12 mouse cellular contexts compared by ENCODE assay signal in the genomic region with DNA sequence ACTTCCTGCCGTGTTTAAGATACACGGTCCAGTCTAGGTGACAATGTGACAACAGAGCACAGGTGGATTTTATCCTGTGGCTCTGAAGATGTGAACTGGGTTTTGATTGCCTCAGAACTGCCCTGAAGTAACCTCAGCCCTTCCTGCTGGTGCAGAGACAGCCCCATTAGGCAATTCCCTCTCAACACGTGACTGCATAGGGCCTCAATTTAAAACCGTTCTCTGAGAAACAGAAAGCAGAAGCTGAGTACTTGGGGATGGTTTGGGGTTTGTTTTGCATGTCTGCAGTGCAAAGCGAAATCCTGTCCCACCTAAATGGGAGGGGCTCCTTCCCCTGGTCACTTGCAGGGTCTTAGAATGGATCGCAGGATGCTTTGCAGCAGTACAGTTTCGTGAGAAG. TPM values are rescaled to one million over a fixed set of nuclear protein-coding genes. Genes with fewer than 3 reads are reported as not detected.
DNase-seq lines count a peak whose midpoint lies in the region; ATAC-seq and TF ChIP-seq lines count a peak whose summit lies in the region.
"Had no signal": no experiment of that assay in that cellular context is flagged by ENCODE, and none has a peak within 500 bp of the region (broad histone marks: within the 10 kb centered on the region; RNA-seq: fewer than 3 reads in every experiment).

No protein-coding gene starts in this region.

- no peak overlapping the region for H3K4me3 ChIP-seq in liver, adult 2 months (ENCODE audit: insufficient read depth, low read depth, low read length)
- 0 out of 2 replicates have a peak overlapping the region, but pooled peaks have one; percentile 9 for H3K4me3 ChIP-seq in liver, postnatal 0 days (ENCODE audit: low read depth, low read length)
- no peak overlapping the region for H3K4me3 ChIP-seq in hindbrain, embryonic 11.5 days (ENCODE audit: low read depth, low read length)
- H3K4me3 ChIP-seq: heart, embryonic 13.5 days; limb, embryonic 13.5 days had no signal

- H3K4me1 ChIP-seq in liver, adult 2 months (ENCODE audit: control insufficient read depth, insufficient read depth, low read length): peaks cover 21% of the 10 kb centered on the region
- peaks cover 55% of the 10 kb centered on the region for H3K4me1 ChIP-seq in liver, postnatal 0 days (ENCODE audit: insufficient read depth)
- H3K4me1 ChIP-seq in hindbrain, embryonic 11.5 days (replicated peaks; ENCODE audit: control insufficient read depth, insufficient read depth, low read length): no peaks in the 10 kb centered on the region

- TF ChIP-seq CTCF in liver, adult 2 months (IDR thresholded peaks at IDR 0.05; ENCODE audit: low read depth, low read length): no peak
- TF ChIP-seq CTCF in liver, postnatal 0 days (IDR thresholded peaks at IDR 0.05; ENCODE audit: low read depth): no peak

- H3K4me2 ChIP-seq in liver, postnatal 0 days (ENCODE audit: low read depth, low read length): peak overlapping the region; percentile 51
- H3K4me2 ChIP-seq in hindbrain, embryonic 11.5 days (replicated peaks; ENCODE audit: low read depth, low read length): no peak overlapping the region
- H3K4me2 ChIP-seq: heart, embryonic 13.5 days; limb, embryonic 13.5 days had no signal

- no peaks in the 10 kb centered on the region for H3K36me3 ChIP-seq in liver, adult 2 months (ENCODE audit: control insufficient read depth, insufficient read depth, low read length)
- no peaks in the 10 kb centered on the region for H3K36me3 ChIP-seq in liver, postnatal 0 days (replicated peaks; ENCODE audit: insufficient read depth, low read length)
- H3K36me3 ChIP-seq in hindbrain, embryonic 11.5 days (ENCODE audit: control insufficient read depth, insufficient read depth, low read length): no peaks in the 10 kb centered on the region
- H3K36me3 ChIP-seq: heart, embryonic 13.5 days; limb, embryonic 13.5 days had no signal

- DNase-seq in liver, adult 2 months (ENCODE audit: extremely low read depth, low read depth, low spot score): peak; percentile 90
- no peak for DNase-seq in liver
- peak; percentile 77 for DNase-seq in T-cell, adult 2 months (ENCODE audit: low spot score)
- peak; percentile 69 for DNase-seq in liver, postnatal 0 days
- DNase-seq in spleen, adult 18-20 months: peak; percentile 30 to 36
- DNase-seq in hindbrain, embryonic 11.5 days (ENCODE audit: low spot score): no peak
- DNase-seq in urinary bladder, postnatal 4 days (ENCODE audit: low spot score in 2 of 2): no peak
- no peak for DNase-seq in gastrocnemius, postnatal 4 days (ENCODE audit: low spot score in 2 of 2)
- DNase-seq: cerebellum, postnatal 25 days; kidney, adult 8-10 months had no signal

- no peaks in the 10 kb centered on the region for H3K27me3 ChIP-seq in liver, adult 2 months (ENCODE audit: control insufficient read depth, insufficient read depth, low read length)
- H3K27me3 ChIP-seq in liver, postnatal 0 days (ENCODE audit: insufficient read depth, low read length): no peaks in the 10 kb centered on the region
- H3K27me3 ChIP-seq in hindbrain, embryonic 11.5 days (ENCODE audit: control insufficient read depth, insufficient read depth, low read length): no peaks in the 10 kb centered on the region
- H3K27me3 ChIP-seq: heart, embryonic 13.5 days; limb, embryonic 13.5 days had no signal

- no peaks in the 10 kb centered on the region for H3K79me2 ChIP-seq in liver, adult 2 months (ENCODE audit: control insufficient read depth, insufficient read depth, low read length)

- peak; percentile 48; the same call in 1 of the 2 replicates for TF ChIP-seq EP300 in liver, postnatal 0 days (IDR thresholded peaks at IDR 0.05; ENCODE audit: low read depth)

- ATAC-seq in liver, postnatal 0 days: peak; percentile 80
- ATAC-seq in hindbrain, embryonic 11.5 days (ENCODE audit: low FRiP score): no peak

- no peak overlapping the region for H3K9ac ChIP-seq in liver, adult 2 months (ENCODE audit: low read depth, low read length)
- H3K9ac ChIP-seq in liver, postnatal 0 days (replicated peaks): peak overlapping the region; percentile 30; the same call in 1 of the 2 replicates
- H3K9ac ChIP-seq in hindbrain, embryonic 11.5 days (ENCODE audit: low read depth, low read length): no peak overlapping the region
- H3K9ac ChIP-seq: heart, embryonic 13.5 days; limb, embryonic 13.5 days had no signal

- no peaks in the 10 kb centered on the region for H3K9me3 ChIP-seq in liver, postnatal 0 days (ENCODE audit: low read length)
- no peaks in the 10 kb centered on the region for H3K9me3 ChIP-seq in hindbrain, embryonic 11.5 days (ENCODE audit: control insufficient read depth, low read length)
- H3K9me3 ChIP-seq: heart, embryonic 13.5 days; limb, embryonic 13.5 days had no signal

- no peak for TF ChIP-seq POLR2A in liver, adult 2 months (IDR thresholded peaks at IDR 0.05; ENCODE audit: extremely low read depth, insufficient read depth, low read length)

- H3K27ac ChIP-seq in liver, adult 2 months (replicated peaks; ENCODE audit: insufficient read depth, low read depth, low read length): no peak overlapping the region
- peak overlapping the region; percentile 76 for H3K27ac ChIP-seq in liver, postnatal 0 days (ENCODE audit: low read depth)
- H3K27ac ChIP-seq in hindbrain, embryonic 11.5 days (ENCODE audit: low read depth, low read length): no peak overlapping the region
- H3K27ac ChIP-seq: heart, embryonic 13.5 days; limb, embryonic 13.5 days had no signal

- 26% methylated on average over 7 of the region's 7 CpGs for WGBS in liver, adult 2 months
- WGBS in liver, postnatal 0 days (ENCODE audit: insufficient replicate concordance): 18% methylated on average over 7 of the region's 7 CpGs
- WGBS in hindbrain, embryonic 11.5 days: 72% methylated on average over 7 of the region's 7 CpGs

RNA-seq across cellular contexts. Expression of gene Abcg1, which starts 17.8 kb away (rescaled TPM):
- 5.0 and 6.0 TPM in 2 replicates for total RNA-seq in liver, adult 2 months (2014; rRNA removed)
- polyA plus RNA-seq in liver, adult 2 months (2012; rRNA removed): 1.8 and 3.4 TPM in 2 replicates
- polyA plus RNA-seq in liver, postnatal 0 days (2015; fragmentation: Nextera tagmentation; extraction: Ambion mirVana): 8.9 and 9.4 TPM in 2 replicates
- polyA plus RNA-seq in hindbrain, embryonic 11.5 days (2014; fragmentation: Nextera tagmentation; extraction: Ambion mirVana): 9.7 and 10.5 TPM in 2 replicates
- 1 to 10 TPM; 5.9 to 6.8 TPM for total RNA-seq in gastrocnemius, postnatal 4 days (2021)

Comparison
In these comparisons a context has a peak if more than half of its experiments do, and no peak if none do; other contexts are left out.
1. DNase-seq: peak in liver, adult 2 months (single experiment), T-cell, adult 2 months (single experiment), liver, postnatal 0 days (single experiment) and spleen, adult 18-20 months (2 of 2); none in liver (single experiment), hindbrain, embryonic 11.5 days (single experiment), urinary bladder, postnatal 4 days (0 of 2) and gastrocnemius, postnatal 4 days (0 of 2).